Mouse (Mus musculus) spleen, adult 2 months (tissue): ENCODE data around the gene Ccdc102a. TPM values are rescaled to one million over a fixed set of nuclear protein-coding genes. Genes with fewer than 3 reads are reported as not detected.

Experiments used
- DNase-seq, 2 experiments: peaks; one replicate each; pipeline versions ENCODE4 v3.0.0 to v3.0.0-alpha.2; 2012 to 2021; ENCODE audit warnings: low spot score in 2 of 2, low read depth in 1 of 2
- H3K27ac ChIP-seq: fragments of 200-500 bp; 2 replicates; pipeline ENCODE4 v1.5.1; 2012; ENCODE audit warnings: low read length, inconsistent platforms; ENCODE audit not compliant: insufficient read depth
- H3K27me3 ChIP-seq: fragments of 200-500 bp; 2 replicates; pipeline ENCODE4 v1.6.1; 2012; ENCODE audit warnings: mild to moderate bottlenecking, moderate library complexity, low read length, inconsistent platforms; ENCODE audit not compliant: control insufficient read depth, insufficient read depth
- H3K36me3 ChIP-seq: fragments of 200-500 bp; 2 replicates; pipeline ENCODE4 v1.6.1; 2012; ENCODE audit warnings: mild to moderate bottlenecking, low read length, inconsistent platforms; ENCODE audit not compliant: control insufficient read depth, insufficient read depth
- H3K4me1 ChIP-seq: fragments of 200-500 bp; 2 replicates; pipeline ENCODE4 v1.6.1; 2011; ENCODE audit warnings: inconsistent platforms; ENCODE audit not compliant: control insufficient read depth, insufficient read depth, insufficient read length
- H3K4me3 ChIP-seq: fragments of 200-500 bp; 2 replicates; pipeline ENCODE4 v1.5.1; 2011; ENCODE audit warnings: mild to moderate bottlenecking, inconsistent platforms; ENCODE audit not compliant: insufficient read depth, insufficient read length; ENCODE audit errors: extremely low read depth
- CTCF ChIP-seq: fragments of 200-500 bp; IDR thresholded peaks from 2 replicates; pipeline ENCODE4 v1.5.1; 2011; ENCODE audit warnings: mild to moderate bottlenecking, inconsistent platforms; ENCODE audit not compliant: insufficient read depth, insufficient read length, insufficient replicate concordance; ENCODE audit errors: extremely low read depth
- POLR2A ChIP-seq: fragments of 200-500 bp; IDR thresholded peaks from 2 replicates; pipeline ENCODE4 v1.6.1; 2011; ENCODE audit warnings: low read depth, low read length, inconsistent platforms
- WGBS: fragments of 180-500 bp; shearing (Covaris S2); methylation state at CpG from one replicate; pipeline ENCODE4 v1.1.7; 2018; 5-methylcytosine and 5-hydroxymethylcytosine counted together
- polyA plus RNA-seq: library from polyadenylated mRNA; depleted of rRNA; stranded (reverse); fragments of >200 nt; gene quantifications from 2 replicates; pipeline ENCODE4 v1.2.3, GENCODE M21; 2012

Gene Ccdc102a
- polyA plus RNA-seq, 1 experiment = 10.7 TPM

- 6% methylated on average over 22 of the region's 22 CpGs for WGBS
- H3K4me1 ChIP-seq = peaks cover 19% of the 10 kb centered on the region
- peak overlapping the region; percentile 20; the same call in 1 of the 2 replicates for H3K4me3 ChIP-seq
- no peak overlapping the region for H3K27ac ChIP-seq
- no peak for TF ChIP-seq POLR2A
- no peak for TF ChIP-seq CTCF
- peaks cover 9% of the 10 kb centered on the region for H3K27me3 ChIP-seq
- H3K36me3 ChIP-seq = no peaks in the 10 kb centered on the region
- DNase-seq = no peak
Observed at GRCm38 (mm10) chr8:94870474-94871107, 47.3 kb downstream of the Ccdc102a start.

GRCm38 (mm10) chr8:94870003-94870402, 47.9 kb downstream of the Ccdc102a start:
- peaks cover 5% of the 10 kb centered on the region; the same call in 1 of the 2 replicates for H3K27me3 ChIP-seq

GRCm38 (mm10) chr8:94869146-94869545, 48.8 kb downstream of the Ccdc102a start:
- WGBS = 90% methylated on average over 7 of the region's 7 CpGs
- Histone ChIP-seq H3K4me3 (no peak overlapping the region), H3K27ac (no peak overlapping the region), H3K36me3 (peaks cover 4% of the 10 kb centered on the region), H3K4me1 (peaks cover 11% of the 10 kb centered on the region; the same call in 1 of the 2 replicates), H3K27me3 (peaks cover 5% of the 10 kb centered on the region; the same call in 1 of the 2 replicates)
- no peak for DNase-seq
- TF ChIP-seq CTCF (no peak), POLR2A (no peak)

More at GRCm38 (mm10) chr8:94870003-94870402, 47.9 kb downstream of the Ccdc102a start:
- no peak for DNase-seq
- Histone ChIP-seq H3K4me3 (no peak overlapping the region), H3K36me3 (no peaks in the 10 kb centered on the region), H3K4me1 (peaks cover 13% of the 10 kb centered on the region; the same call in 1 of the 2 replicates), H3K27ac (no peak overlapping the region)
- 63% methylated on average over 4 of the region's 4 CpGs for WGBS
- TF ChIP-seq POLR2A (no peak), CTCF (no peak)

GRCm38 (mm10) chr8:94866921-94867320, 51.0 kb downstream of the Ccdc102a start:
- TF ChIP-seq POLR2A = no peak
- TF ChIP-seq CTCF = no peak
- WGBS = 88% methylated on average over 9 of the region's 9 CpGs
- Histone ChIP-seq H3K4me1 (peaks cover 11% of the 10 kb centered on the region; the same call in 1 of the 2 replicates), H3K4me3 (no peak overlapping the region), H3K36me3 (peaks cover 14% of the 10 kb centered on the region), H3K27me3 (peaks cover 5% of the 10 kb centered on the region; the same call in 1 of the 2 replicates), H3K27ac (no peak overlapping the region)
- no peak for DNase-seq

GRCm38 (mm10) chr8:94865292-94865691, 52.6 kb downstream of the Ccdc102a start:
- H3K4me3 ChIP-seq = no peak overlapping the region
- no peak for TF ChIP-seq POLR2A
- TF ChIP-seq CTCF = no peak

GRCm38 (mm10) chr8:94863897-94864673, 53.8 kb downstream of the Ccdc102a start:
- H3K4me3 ChIP-seq = no peak overlapping the region
- no peak overlapping the region for H3K27ac ChIP-seq
- DNase-seq = no peak
- H3K4me1 ChIP-seq = peaks cover 1% of the 10 kb centered on the region; the same call in 1 of the 2 replicates
- peaks cover 16% of the 10 kb centered on the region for H3K36me3 ChIP-seq
- no peak for TF ChIP-seq CTCF
- TF ChIP-seq POLR2A = no peak
- no peaks in the 10 kb centered on the region for H3K27me3 ChIP-seq
- WGBS = 80% methylated on average over 10 of the region's 10 CpGs

More at GRCm38 (mm10) chr8:94865292-94865691, 52.6 kb downstream of the Ccdc102a start:
- Histone ChIP-seq H3K27ac (no peak overlapping the region), H3K27me3 (0 out of 2 replicates have a peak, but pooled peaks cover 1% of the 10 kb centered on the region), H3K4me1 (0 out of 2 replicates have a peak, but pooled peaks cover 1% of the 10 kb centered on the region), H3K36me3 (peaks cover 16% of the 10 kb centered on the region)
- DNase-seq = no peak
- 85% methylated on average over 10 of the region's 10 CpGs for WGBS
